Mouse (Mus musculus): ENCODE data around the gene Glra1. TPM values are rescaled to one million over a fixed set of nuclear protein-coding genes. Genes with fewer than 3 reads are reported as not detected.
A peak's percentile ranks its signal among the peaks of the same experiment; 100 is the strongest.

Gene Glra1
- polyA plus RNA-seq, 1 experiment from 2014 or later = not detected

DNA sequence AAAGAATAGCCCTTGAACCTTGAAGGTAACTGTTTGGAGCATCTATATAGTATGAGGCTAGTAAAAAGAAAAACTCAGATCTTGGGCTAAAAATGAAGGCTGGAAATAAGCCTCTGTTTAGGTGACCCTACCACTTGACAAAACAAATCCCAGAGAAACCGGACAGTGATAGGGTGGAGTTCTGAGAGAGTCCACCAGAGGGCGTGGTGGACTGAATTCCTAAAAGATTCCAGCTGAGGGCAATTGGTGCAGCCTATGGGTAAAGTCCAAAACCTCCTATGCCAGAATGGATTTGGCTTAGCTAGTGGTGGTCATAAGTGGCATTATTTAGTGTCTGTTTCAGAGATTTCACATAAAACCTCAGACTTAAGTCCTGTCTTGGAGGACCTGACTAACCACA is 36.9 kb downstream of the Glra1 start:
- no peaks in the 10 kb centered on the region for H3K36me3 ChIP-seq (ENCODE audit: insufficient read depth, low read length)
- no peaks in the 10 kb centered on the region for H3K4me1 ChIP-seq (ENCODE audit: insufficient read depth, low read depth, low read length)
- 12% methylated on average over 2 of the region's 2 CpGs for whole genome bisulfite sequencing
- no peaks in the 10 kb centered on the region for H3K27me3 ChIP-seq (replicated peaks; ENCODE audit: insufficient read depth, low read length)
- no peak overlapping the region for H3K4me2 ChIP-seq (replicated peaks; ENCODE audit: low read depth, low read length)
- H3K9ac ChIP-seq (replicated peaks; ENCODE audit: low read depth) = no peak overlapping the region
- no peak overlapping the region for H3K4me3 ChIP-seq (ENCODE audit: low read depth, low read length)
- DNase-seq (ENCODE audit: low spot score) = no peak
- no peaks in the 10 kb centered on the region for H3K9me3 ChIP-seq (ENCODE audit: low read length)
- ATAC-seq = no peak
- no peak overlapping the region for H3K27ac ChIP-seq (ENCODE audit: low read length)
- TF ChIP-seq EP300 (IDR thresholded peaks at IDR 0.05) (no peak), CTCF (IDR thresholded peaks at IDR 0.05) (peak; percentile 57)

DNA sequence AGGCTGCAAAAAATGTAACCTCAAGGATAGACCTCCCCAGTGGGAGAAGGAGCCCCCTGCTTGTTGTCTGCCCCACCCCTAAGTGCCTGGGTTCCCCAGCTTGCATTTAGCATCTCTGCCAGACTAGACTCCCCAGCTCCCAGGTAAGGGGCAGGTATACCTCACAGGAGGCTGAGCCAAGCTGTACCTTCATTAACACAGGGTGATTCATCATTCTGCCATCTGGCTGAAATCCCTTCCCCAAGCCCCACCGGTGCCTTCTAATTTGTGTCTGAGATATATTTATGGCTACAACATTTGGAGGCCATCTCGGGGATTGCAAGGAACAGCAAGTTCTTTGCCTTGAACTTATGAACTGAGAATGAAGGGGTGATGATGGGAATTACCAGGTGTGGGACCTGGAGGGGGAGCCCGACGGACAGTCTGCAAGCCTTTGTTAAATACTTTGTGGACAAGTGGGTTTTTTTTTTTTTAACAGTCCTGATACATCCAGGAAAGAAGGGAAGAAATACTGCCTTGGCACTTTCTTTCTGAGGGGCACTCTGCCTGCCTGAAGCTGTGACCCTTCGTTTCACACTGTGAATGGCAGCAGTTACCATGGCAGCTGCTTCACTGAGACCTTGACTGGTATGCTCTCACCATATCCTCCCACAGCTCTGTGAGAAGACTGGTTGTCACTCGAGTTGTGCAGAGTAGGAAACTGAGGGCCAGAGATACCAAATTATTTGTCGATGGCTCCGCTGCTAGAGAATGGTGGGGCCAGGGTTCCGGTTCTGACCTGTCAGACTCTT is 41.5 kb downstream of the Glra1 start:
- no peak overlapping the region for H3K9ac ChIP-seq (replicated peaks; ENCODE audit: low read depth)

DNA sequence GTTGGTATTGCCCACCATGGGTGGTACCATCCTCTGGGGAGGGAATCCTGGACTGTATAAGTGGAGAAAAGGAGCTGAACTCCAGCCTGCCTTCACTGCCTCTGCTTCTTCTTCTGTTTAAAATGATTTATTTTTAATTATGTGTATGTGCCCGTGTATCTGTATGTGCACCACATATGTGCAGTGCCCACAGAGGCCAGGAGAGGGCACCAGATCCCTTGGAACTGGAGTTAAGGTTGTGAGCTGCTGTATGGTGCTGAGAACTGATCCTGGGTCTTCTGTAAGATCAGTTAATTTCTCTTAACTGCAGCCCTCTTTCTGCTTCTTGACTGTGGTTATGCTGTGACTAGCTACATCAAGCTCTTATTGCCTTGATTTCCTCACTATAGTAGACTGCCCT is 62.3 kb downstream of the Glra1 start:
- no peak overlapping the region for H3K4me2 ChIP-seq (replicated peaks; ENCODE audit: low read depth, low read length)
- H3K27me3 ChIP-seq (replicated peaks; ENCODE audit: insufficient read depth, low read length) = no peaks in the 10 kb centered on the region
- TF ChIP-seq EP300 (IDR thresholded peaks at IDR 0.05) = no peak
- TF ChIP-seq CTCF (IDR thresholded peaks at IDR 0.05) = no peak
- H3K36me3 ChIP-seq (ENCODE audit: insufficient read depth, low read length) = no peaks in the 10 kb centered on the region
- H3K9ac ChIP-seq (replicated peaks; ENCODE audit: low read depth) = no peak overlapping the region
- no peak overlapping the region for H3K4me3 ChIP-seq (ENCODE audit: low read depth, low read length)
- no peaks in the 10 kb centered on the region for H3K4me1 ChIP-seq (ENCODE audit: insufficient read depth, low read depth, low read length)
- no peaks in the 10 kb centered on the region for H3K9me3 ChIP-seq (ENCODE audit: low read length)
- no peak for ATAC-seq
- 43% methylated on average over 1 of the region's 1 CpGs for WGBS
- no peak for DNase-seq (ENCODE audit: low spot score)
- no peak overlapping the region for H3K27ac ChIP-seq (ENCODE audit: low read length)

More for the DNA sequence above, 41.5 kb downstream of the Glra1 start:
- Histone ChIP-seq H3K4me2 (replicated peaks; ENCODE audit: low read depth, low read length) (no peak overlapping the region), H3K9me3 (ENCODE audit: low read length) (no peaks in the 10 kb centered on the region), H3K27me3 (replicated peaks; ENCODE audit: insufficient read depth, low read length) (no peaks in the 10 kb centered on the region), H3K27ac (ENCODE audit: low read length) (no peak overlapping the region), H3K36me3 (ENCODE audit: insufficient read depth, low read length) (no peaks in the 10 kb centered on the region), H3K4me1 (ENCODE audit: insufficient read depth, low read depth, low read length) (no peaks in the 10 kb centered on the region), H3K4me3 (ENCODE audit: low read depth, low read length) (no peak overlapping the region)
- no peak for DNase-seq (ENCODE audit: low spot score)
- no peak for TF ChIP-seq EP300 (IDR thresholded peaks at IDR 0.05)
- no peak for TF ChIP-seq CTCF (IDR thresholded peaks at IDR 0.05)
- ATAC-seq = no peak
- WGBS = 55% methylated on average over 9 of the region's 9 CpGs

DNA sequence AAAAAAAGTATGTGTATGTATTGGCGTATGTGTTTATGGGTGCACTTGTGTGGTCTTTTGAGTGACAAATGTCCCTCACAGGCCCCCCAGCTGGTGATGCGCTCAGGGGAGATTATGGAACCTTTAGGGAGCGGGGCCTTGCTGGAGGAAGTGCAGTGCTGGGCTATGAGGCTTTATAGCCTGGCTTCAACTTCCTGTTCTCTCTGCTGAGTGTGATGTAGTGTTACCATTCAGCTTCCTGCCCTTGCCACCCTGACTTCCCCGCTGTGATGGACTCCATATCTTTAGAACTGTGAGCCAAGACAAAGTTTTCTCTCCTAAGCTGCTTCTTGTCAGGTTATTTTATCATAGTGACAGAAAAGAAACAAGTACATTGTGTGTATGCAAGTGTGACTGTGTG is 65.3 kb downstream of the Glra1 start:
- Histone ChIP-seq H3K4me1 (ENCODE audit: insufficient read depth, low read depth, low read length) (no peaks in the 10 kb centered on the region), H3K4me2 (replicated peaks; ENCODE audit: low read depth, low read length) (no peak overlapping the region), H3K4me3 (ENCODE audit: low read depth, low read length) (no peak overlapping the region), H3K9me3 (ENCODE audit: low read length) (no peaks in the 10 kb centered on the region), H3K27me3 (replicated peaks; ENCODE audit: insufficient read depth, low read length) (no peaks in the 10 kb centered on the region), H3K27ac (ENCODE audit: low read length) (no peak overlapping the region), H3K9ac (replicated peaks; ENCODE audit: low read depth) (no peak overlapping the region), H3K36me3 (ENCODE audit: insufficient read depth, low read length) (no peaks in the 10 kb centered on the region)
- DNase-seq (ENCODE audit: low spot score) = no peak
- no peak for ATAC-seq
- WGBS = 51% methylated on average over 4 of the region's 4 CpGs
- no peak for TF ChIP-seq EP300 (IDR thresholded peaks at IDR 0.05)
- no peak for TF ChIP-seq CTCF (IDR thresholded peaks at IDR 0.05)

DNA sequence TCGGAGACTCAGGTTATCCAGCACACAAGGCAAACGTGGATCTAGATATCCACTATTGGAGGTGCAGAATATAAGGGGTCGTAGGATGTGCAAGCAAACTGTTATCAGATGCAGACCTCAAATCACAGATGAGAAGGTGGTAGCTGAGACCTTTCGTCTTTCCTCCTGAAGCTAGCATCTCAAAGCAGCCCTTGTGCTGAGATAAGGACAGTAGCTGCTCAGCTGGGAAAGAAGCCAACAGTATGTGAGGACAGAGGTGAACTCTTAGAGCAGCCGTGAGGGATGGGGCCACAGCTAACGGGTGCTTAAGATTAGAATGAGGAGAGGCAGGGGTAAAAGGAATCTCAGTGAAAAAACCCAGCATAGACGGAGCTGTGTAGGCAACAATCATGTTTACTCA is 65.9 kb downstream of the Glra1 start:
- Histone ChIP-seq H3K9ac (replicated peaks; ENCODE audit: low read depth) (no peak overlapping the region), H3K4me3 (ENCODE audit: low read depth, low read length) (no peak overlapping the region), H3K36me3 (ENCODE audit: insufficient read depth, low read length) (no peaks in the 10 kb centered on the region), H3K4me1 (ENCODE audit: insufficient read depth, low read depth, low read length) (no peaks in the 10 kb centered on the region), H3K9me3 (ENCODE audit: low read length) (no peaks in the 10 kb centered on the region), H3K27ac (ENCODE audit: low read length) (no peak overlapping the region), H3K27me3 (replicated peaks; ENCODE audit: insufficient read depth, low read length) (no peaks in the 10 kb centered on the region), H3K4me2 (replicated peaks; ENCODE audit: low read depth, low read length) (no peak overlapping the region)
- ATAC-seq = no peak
- TF ChIP-seq EP300 (IDR thresholded peaks at IDR 0.05) (no peak), CTCF (IDR thresholded peaks at IDR 0.05) (no peak)
- no peak for DNase-seq (ENCODE audit: low spot score)
- 39% methylated on average over 7 of the region's 7 CpGs for WGBS

DNA sequence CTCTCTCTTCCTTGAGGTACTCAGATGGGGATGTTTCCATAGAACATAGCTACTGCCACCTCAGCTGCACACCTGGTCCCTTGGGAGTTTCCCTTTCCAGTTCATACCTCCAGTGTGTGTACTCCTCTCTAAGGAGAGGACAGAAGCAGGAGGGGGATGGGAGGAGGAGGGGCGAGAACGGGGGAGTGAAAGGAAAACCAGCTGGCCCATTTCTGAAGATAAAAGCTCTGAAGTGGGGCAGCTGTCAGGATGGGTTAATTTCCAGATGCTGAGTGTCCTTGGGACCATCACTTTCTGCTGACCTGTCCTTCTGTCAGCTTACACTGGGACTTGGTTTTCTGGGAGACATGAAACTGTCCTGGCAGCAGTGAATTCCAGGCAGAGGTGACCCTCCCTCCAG is 73.2 kb downstream of the Glra1 start:
- H3K4me3 ChIP-seq (ENCODE audit: low read depth, low read length) = no peak overlapping the region
- no peak for TF ChIP-seq EP300 (IDR thresholded peaks at IDR 0.05)
- TF ChIP-seq CTCF (IDR thresholded peaks at IDR 0.05) = no peak
- 26% methylated on average over 2 of the region's 2 CpGs for WGBS
- ATAC-seq (no peak), DNase-seq (ENCODE audit: low spot score) (no peak)
- no peaks in the 10 kb centered on the region for H3K36me3 ChIP-seq (ENCODE audit: insufficient read depth, low read length)
- no peak overlapping the region for H3K27ac ChIP-seq (ENCODE audit: low read length)
- H3K27me3 ChIP-seq (replicated peaks; ENCODE audit: insufficient read depth, low read length) = no peaks in the 10 kb centered on the region
- H3K4me2 ChIP-seq (replicated peaks; ENCODE audit: low read depth, low read length) = no peak overlapping the region
- H3K9ac ChIP-seq (replicated peaks; ENCODE audit: low read depth) = no peak overlapping the region
- no peaks in the 10 kb centered on the region for H3K9me3 ChIP-seq (ENCODE audit: low read length)
- no peaks in the 10 kb centered on the region for H3K4me1 ChIP-seq (ENCODE audit: insufficient read depth, low read depth, low read length)

All from lung, postnatal 0 days (tissue).